Mouse (Mus musculus) heart, postnatal 10 days (tissue): ENCODE measurements around the gene Tead1. TPM values are rescaled to one million over a fixed set of nuclear protein-coding genes. Genes with fewer than 3 reads are reported as not detected.
A peak's percentile ranks its signal among the peaks of the same experiment; 100 is the strongest.

Experiments used
- DNase-seq, 2 experiments: peaks; one replicate each; pipeline ENCODE4 v3.0.0; 2021
- intact Hi-C: fragments of 180-260 bp; cut with DNase I; formaldehyde crosslinking; loops from one replicate; pipeline ENCODE4 v1.15.1; 2025
- total RNA-seq, 2 experiments: library from RNA; stranded (reverse); gene quantifications; 2 replicates each; pipeline ENCODE4 v1.2.3; 2021

Tead1 gene
- 100 to 1,000 TPM; 134 to 147 TPM for total RNA-seq

GRCm38 (mm10) chr7:112679171-112679512 is at the start of gene Tead1:
Tead1 (plus strand) TSS chr7:112679318.
- peak; percentile 97 to 99 for DNase-seq
- intact Hi-C loops: loop anchor here (1.0 to 5.0 kb wide), 5 partner anchors 16 to 277 kb away; no protein-coding TSS in a partner anchor

DNA sequence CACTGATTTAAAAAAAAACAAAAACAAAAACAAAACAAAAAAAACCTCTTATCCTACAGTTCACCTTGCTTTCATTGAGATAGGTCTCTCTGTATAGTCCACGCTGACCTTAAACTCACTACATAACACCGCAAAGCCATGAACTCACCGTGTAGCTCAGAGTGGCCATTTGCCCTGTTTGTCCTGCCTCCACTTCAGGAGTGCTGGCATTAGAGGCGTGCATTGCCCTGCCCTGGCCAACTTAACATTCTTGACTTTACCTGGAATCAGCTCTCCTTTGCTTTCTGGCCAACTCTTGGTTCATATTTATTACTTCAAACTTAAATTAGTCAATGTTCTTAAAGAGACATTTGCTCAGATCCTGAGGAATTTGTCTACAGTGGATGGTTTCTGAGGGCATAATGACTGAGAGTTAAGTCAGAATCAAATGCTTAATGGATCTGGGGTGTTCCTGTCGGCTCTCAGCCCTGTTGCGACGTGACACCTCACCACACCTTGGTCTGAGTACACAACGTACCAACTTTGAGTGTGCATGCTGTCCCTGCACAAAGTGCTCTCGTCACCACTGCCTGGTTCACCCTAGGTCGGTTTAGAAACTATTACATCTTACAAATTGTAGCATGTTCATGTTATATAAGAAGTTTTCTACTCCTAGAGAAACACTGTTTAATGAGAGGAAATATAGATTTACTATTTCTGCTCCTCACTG is 44.5 kb upstream of the Tead1 start:
- intact Hi-C loops: loop anchor here (5.0 kb wide), 1 partner anchor 242 kb away; no protein-coding TSS in a partner anchor
- DNase-seq: no peak

DNA sequence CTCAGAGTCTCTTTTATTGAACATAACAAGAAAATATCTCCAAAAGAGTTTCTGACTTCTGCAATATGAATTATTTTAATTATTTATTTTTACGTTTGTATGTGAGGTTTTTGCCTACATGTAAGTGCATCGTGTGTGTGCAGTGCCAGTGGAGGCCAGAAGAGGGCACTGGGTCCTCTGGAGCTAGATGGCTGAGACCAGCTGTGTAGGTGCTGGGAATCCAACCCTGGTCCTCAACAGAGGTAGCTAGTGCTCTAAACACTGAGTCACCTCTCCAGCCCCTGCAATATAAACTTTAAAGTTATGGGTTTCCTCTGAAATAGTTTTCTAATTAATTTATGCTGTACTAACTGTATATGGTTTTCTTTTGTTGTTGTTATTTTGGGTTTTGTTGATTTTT is 43.2 kb upstream of the Tead1 start:
- DNase-seq: no peak
- intact Hi-C loops: no loop called here

DNA sequence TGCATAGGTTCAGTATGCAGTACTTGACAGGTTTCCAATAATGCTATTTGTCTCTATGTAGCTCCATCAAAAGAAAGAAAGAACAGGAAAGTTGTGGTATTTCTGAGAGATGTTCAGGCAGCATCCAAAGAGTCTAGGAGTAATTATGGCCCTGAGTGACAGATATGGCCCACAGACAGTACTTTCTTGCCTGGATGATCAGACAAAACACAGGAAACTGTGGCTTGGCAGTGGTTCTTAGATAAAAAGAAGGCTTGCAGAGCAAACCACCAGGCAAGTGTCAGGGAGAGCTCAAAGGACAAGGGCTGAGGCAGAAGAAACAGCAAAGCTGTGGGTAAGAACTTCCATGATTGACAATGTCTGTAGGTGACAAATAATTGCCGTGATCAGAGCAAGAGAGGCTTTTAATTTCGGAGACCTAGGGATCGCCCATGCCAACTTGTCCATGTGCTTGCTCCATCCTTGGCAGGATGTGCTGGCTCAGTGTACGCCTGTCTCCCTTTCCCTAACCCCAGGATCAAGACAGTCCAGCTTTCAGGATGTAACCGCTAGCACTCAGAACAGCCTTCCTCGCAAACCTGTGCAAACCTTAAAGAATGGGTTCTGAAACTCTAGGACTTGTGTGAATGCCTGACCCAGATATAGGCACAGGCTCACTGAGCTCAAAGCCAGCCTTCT is 35.1 kb upstream of the Tead1 start:
- no peak for DNase-seq
- intact Hi-C loops: no loop called here

DNA sequence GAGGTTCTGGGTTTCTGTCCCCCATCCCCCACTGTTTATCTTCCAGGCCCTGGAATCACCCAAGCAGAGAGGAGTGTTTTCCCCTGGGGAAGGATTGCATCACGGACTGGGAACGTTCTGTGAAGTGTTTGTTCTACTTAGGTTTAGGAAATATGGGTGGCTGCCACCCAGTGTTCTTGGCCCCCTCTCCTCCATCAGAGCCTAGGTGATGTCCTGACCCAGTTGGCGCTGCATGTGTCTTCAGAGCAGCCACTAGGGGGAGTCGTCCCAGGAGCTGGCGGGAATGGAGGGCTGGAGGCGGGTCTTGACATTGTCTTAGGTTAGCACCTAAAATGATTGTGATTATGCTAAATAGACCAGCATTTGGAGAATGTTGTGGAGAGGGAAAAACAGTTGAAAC is 34.4 kb upstream of the Tead1 start:
- intact Hi-C loops: no loop called here
- no peak for DNase-seq

GRCm38 (mm10) chr7:112645724-112646123 is 33.4 kb upstream of the Tead1 start:
- no peak for DNase-seq

GRCm38 (mm10) chr7:112647417-112647816 is 31.7 kb upstream of the Tead1 start:
- intact Hi-C loops: no loop called here
- no peak for DNase-seq

More at GRCm38 (mm10) chr7:112645724-112646123, 33.4 kb upstream of the Tead1 start:
- intact Hi-C loops: no loop called here

DNA sequence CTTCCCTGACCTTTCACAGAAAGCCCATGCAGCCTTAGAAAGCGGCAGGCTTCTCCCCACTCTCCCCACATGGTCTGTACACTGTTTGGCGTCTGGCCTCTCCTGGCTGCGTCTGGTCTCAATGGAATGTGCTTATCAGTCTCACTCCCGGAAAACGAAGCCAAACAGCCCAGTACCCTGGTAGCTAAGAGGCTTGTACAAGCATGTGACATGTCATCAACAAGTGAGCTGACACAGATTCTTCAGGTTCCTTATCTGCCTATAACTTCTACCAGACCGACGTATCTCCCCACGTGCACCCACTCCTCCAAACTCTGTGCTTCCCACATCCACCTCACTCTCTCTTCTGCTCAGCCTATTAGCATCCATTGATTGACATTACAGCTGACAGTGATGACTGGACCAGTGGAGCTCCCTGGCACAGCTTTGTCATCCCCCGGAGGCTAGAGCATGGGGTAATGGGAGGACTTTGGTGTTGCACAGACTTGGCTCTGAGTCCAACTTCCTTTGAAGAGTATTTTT is 22.9 kb upstream of the Tead1 start:
- DNase-seq: peak; percentile 94 to 95
- intact Hi-C loops: loop anchor here (1.0 to 5.0 kb wide), 2 partner anchors 23 to 94 kb away; partner anchors contain the start of gene Tead1

DNA sequence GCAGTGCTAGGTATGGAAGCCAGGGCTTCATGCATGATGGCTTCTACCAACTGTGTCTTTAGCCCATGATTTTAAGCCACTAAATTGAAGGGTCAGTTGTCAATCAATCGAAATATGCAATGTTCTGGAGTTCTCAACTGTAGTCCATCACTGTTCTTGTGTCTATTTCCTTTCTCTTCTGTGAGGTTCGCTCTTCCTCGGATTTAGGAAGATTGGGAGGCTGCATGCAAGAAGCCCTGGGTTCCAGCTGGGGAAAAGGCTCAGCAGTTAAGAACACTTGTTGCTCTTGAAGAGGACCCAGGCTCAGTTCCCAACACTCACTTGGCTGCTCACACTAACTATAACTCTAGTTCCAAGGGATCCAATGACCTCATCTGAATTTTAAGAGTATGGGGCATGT is 20.2 kb upstream of the Tead1 start:
- no peak for DNase-seq
- intact Hi-C loops: loop anchor here (5.0 kb wide), 1 partner anchor 97 kb away; no protein-coding TSS in a partner anchor

- intact Hi-C loops: loop anchor here (5.0 kb wide), 1 partner anchor 98 kb away; no protein-coding TSS in a partner anchor
These were observed 19.3 kb upstream of the Tead1 start for GRCm38 (mm10) chr7:112659816-112660215.

GRCm38 (mm10) chr7:112660325-112660724 is 18.8 kb upstream of the Tead1 start:
- intact Hi-C loops: no loop called here
- DNase-seq: peak; percentile 80 to 85

More at GRCm38 (mm10) chr7:112659816-112660215, 19.3 kb upstream of the Tead1 start:
- DNase-seq: peak; percentile 31 to 39

DNA sequence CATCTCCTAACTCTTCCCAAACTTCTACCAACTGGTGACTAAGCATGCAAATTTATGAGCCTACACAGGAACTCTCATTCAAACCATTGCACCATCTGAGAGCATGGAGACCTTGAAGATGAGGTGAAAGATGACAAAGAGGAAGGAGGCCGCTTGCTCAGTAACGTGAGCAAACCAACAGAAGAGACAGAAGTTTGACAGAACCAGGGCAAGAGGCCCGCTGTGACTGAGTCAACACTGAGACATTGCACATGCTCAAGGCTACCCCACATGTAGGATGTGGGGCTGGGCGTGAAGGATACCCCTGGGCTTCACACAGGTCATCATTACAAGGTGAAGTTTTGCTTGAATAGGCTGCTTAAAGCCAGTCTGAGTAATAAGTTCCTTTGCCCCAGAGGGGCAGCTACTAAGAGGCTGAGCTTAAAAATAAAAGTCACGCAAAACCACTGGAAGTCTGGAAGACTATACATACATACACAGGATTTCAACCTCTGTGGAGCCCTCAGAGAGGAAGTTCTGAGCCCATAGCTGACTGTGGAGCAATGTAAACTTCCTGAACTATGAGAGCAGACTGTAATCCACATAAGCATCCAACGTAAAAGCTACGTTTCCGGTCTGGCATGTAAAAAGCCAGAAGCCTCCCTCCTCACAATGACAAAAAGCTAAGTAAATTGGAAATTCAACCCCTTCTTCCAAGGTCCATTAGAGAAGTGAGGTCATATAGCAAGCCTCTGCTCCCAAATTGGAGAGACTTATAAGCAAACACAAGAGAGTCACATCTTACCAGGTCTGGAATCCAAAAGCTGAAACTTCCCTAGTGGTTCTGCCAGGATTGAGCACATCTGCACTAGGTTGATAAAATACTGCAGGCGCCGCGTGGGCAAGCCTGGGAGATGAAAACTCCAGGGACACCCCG is 16.5 kb upstream of the Tead1 start:
- DNase-seq: no peak
- intact Hi-C loops: loop anchor here (2.0 kb wide), 1 partner anchor 16 kb away; the partner anchor contains the start of gene Tead1

GRCm38 (mm10) chr7:112663314-112663966 is 15.7 kb upstream of the Tead1 start:
- peak; percentile 73 to 76 for DNase-seq
- intact Hi-C loops: loop anchor here (2.0 kb wide), 1 partner anchor 15 kb away; the partner anchor contains the start of gene Tead1

DNA sequence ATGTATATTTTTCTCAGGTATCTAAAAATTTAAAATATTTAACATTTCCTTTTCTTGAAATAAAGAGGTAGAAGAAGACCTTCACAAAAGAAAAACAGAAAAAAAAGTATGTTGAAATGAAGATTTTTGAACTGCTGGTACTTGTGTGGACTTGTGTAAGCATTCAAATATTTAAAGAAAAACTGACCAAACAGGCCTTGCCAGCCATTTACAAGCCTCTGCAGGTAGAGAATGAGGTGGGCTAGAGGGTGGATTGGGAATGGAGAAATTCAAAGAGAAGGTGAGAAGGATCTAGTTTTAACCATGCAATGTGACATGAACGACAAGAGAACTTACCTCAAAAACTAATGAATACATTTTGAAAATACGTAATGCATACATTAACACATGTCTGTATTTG is 9.1 kb upstream of the Tead1 start:
- DNase-seq: no peak
- intact Hi-C loops: no loop called here

GRCm38 (mm10) chr7:112678418-112679170 is 524 bp upstream of the Tead1 start:
- intact Hi-C loops: loop anchor here (1.0 to 5.0 kb wide), 5 partner anchors 16 to 276 kb away; no protein-coding TSS in a partner anchor
- DNase-seq: peak; percentile 82 to 83

DNA sequence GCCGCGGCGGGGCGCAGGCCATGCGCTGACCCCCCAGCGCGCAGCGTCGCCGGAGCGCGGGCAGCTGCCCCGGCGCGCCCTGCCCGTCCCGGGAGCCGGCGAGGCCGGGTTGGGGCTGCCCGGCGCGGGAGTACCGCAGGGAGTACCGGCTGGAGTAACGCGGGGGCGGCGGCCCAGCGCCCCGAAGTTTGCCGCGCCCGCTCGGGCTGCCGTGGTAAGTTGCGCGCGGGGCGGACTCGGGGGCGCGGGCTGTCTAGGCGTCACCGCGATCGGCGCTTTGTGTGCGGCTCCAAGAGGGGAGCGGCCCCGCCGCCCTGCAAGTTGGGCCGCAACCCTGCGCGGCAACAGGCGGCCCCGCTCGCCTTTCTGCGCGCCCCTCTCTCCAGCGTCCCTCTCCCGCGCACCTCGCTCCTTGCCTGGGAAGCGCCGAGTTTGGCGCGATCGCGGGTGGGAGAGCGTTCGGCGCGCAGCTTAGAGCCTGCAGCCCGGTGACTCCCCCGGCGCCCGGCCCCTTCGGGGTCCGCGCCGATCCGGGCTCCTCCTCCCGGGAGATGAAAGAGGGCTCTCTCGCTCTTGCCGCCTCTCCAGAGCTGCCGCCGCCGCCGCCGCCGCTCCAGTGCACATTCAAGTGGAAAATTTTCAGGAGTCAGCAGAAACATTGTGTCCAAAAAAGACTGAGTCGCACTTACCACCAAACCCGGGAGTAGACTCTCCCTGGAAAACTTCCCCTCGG is 561 bp downstream of the Tead1 start:
- DNase-seq: peak; percentile 82 to 84
- intact Hi-C loops: loop anchor here (1.0 to 5.0 kb wide), 7 partner anchors 17 to 277 kb away; no protein-coding TSS in a partner anchor

DNA sequence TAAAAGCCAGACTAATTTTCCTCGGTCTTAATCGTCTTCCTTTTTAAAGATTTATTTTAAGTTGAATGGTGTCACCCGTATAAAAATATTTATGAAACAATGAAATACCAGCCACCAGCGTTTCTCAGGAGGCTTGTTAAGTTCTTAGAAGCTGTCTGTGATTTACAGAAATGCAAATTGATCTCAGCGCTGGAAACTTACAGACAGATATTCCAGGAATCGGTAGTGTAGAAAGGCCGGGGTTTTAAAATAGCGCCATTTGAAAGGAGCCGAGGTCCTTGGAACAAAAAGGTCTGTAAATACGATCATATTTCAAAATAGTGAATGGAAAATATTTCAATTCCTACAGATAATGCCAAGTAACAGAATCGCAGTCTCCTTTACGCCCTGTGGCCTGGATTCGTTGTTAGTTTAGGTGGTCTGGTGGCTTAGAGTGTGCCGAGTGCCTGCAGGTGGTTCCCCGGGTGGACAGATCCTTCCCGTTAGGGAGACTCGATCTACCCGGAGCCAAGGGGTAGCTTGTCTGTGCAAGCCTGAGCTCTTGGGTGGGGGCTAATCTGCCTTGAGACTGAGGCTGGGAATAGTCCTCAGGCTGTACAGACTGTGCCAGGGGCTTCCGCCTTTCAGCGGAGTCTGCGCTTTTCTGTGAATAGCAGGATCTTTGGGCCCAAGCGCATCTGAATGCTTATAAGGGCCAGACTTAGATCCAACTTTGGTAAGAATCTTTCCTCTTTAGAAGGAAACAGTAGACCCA is 1.6 kb downstream of the Tead1 start:
- intact Hi-C loops: loop anchor here (2.0 to 5.0 kb wide), 2 partner anchors 16 to 42 kb away; no protein-coding TSS in a partner anchor
- peak; percentile 64 to 73 for DNase-seq
